Mouse (Mus musculus) thymus, adult 2 months (tissue): ENCODE data around the gene Rassf6.

Source experiments
- CTCF ChIP-seq: fragments of 200-500 bp; IDR thresholded peaks from 2 replicates; pipeline ENCODE4 v1.5.1; 2012; ENCODE audit warnings: mild to moderate bottlenecking, control low read depth, low read length, moderate library complexity, borderline replicate concordance; ENCODE audit not compliant: control insufficient read depth, poor library complexity, insufficient read depth; ENCODE audit errors: extremely low read depth
- POLR2A ChIP-seq: fragments of 200-500 bp; IDR thresholded peaks from 2 replicates; pipeline ENCODE4 v1.6.1; 2012; ENCODE audit warnings: mild to moderate bottlenecking, low read length, control low read depth, moderate library complexity; ENCODE audit not compliant: control insufficient read depth, poor library complexity, insufficient read depth; ENCODE audit errors: extremely low read depth

GRCm38 (mm10) chr5:90681842-90682241 is 41.4 kb upstream of the Rassf6 start:
- TF ChIP-seq POLR2A: no peak
- TF ChIP-seq CTCF: no peak
